Mouse (Mus musculus) heart, postnatal 0 days (tissue): ENCODE results near the gene Gm26992.

ENCODE experiments used
- CTCF ChIP-seq: IDR thresholded peaks from 2 replicates; pipeline ENCODE4 v1.5.1; 2016; ENCODE audit warnings: antibody characterized with exemption, control low read depth, low read depth
- EP300 ChIP-seq: IDR thresholded peaks from 2 replicates; pipeline ENCODE4 v1.6.1; 2016; ENCODE audit warnings: antibody characterized with exemption, low read depth

GRCm38 (mm10) chrX:103508218-103508617 lies 86.4 kb downstream of the Gm26992 start:
- TF ChIP-seq CTCF (no peak), EP300 (no peak)
